Mouse (Mus musculus) myocyte (in vitro differentiated cells): ENCODE measurements at regions not wholly inside any gene's neighbourhood (a gene's known extent, or its start where the extent isn't known, plus 50 kb on each side); places are given as distances from the start of the nearest gene placed in this dataset.

Source experiments
- CEBPB ChIP-seq: IDR thresholded peaks from 2 replicates; pipeline ENCODE4 v1.6.1; 2011; ENCODE audit warnings: mild to moderate bottlenecking, moderate library complexity; ENCODE audit not compliant: poor library complexity, insufficient read depth, severe bottlenecking
- E2F4 ChIP-seq: IDR thresholded peaks from one replicate; pipeline ENCODE4 v1.6.1; 2011; ENCODE audit warnings: mild to moderate bottlenecking, control low read depth, moderate library complexity; ENCODE audit not compliant: insufficient read depth
- MAX ChIP-seq: IDR thresholded peaks from one replicate; pipeline ENCODE4 v1.6.1; 2011; ENCODE audit warnings: low read depth, mild to moderate bottlenecking, control low read depth
- MYOD1 ChIP-seq, 3 experiments: IDR thresholded peaks; one replicate each; pipeline ENCODE4 v1.6.1; 2011; ENCODE audit warnings: control low read depth in 2 of 3, low read depth in 2 of 3, mild to moderate bottlenecking in 2 of 3, moderate library complexity in 1 of 3; ENCODE audit not compliant: insufficient read length in 2 of 3, control insufficient read depth in 1 of 3
- MYOG ChIP-seq, 3 experiments: IDR thresholded peaks; one replicate each; pipeline ENCODE4 v1.6.1; 2011; ENCODE audit warnings: control low read depth in 2 of 3, low read depth in 2 of 3, mild to moderate bottlenecking in 2 of 3; ENCODE audit not compliant: insufficient read length in 2 of 3, control insufficient read depth in 1 of 3, insufficient read depth in 1 of 3
- POLR2A ChIP-seq: IDR thresholded peaks from one replicate; pipeline ENCODE4 v1.6.1; 2011; ENCODE audit warnings: low read depth, mild to moderate bottlenecking, control low read depth, moderate library complexity; ENCODE audit not compliant: insufficient read length
- POLR2AphosphoS2 ChIP-seq: IDR thresholded peaks from one replicate; pipeline ENCODE4 v1.6.1; 2011; ENCODE audit warnings: low read depth, control low read depth; ENCODE audit not compliant: insufficient read length
- REST ChIP-seq: IDR thresholded peaks from one replicate; pipeline ENCODE4 v1.6.1; 2011; ENCODE audit warnings: mild to moderate bottlenecking, control low read depth, moderate library complexity; ENCODE audit not compliant: insufficient read depth, insufficient read length
- SRF ChIP-seq: IDR thresholded peaks from one replicate; pipeline ENCODE4 v1.6.1; 2011; ENCODE audit warnings: low read depth; ENCODE audit not compliant: control insufficient read depth, insufficient read length
- TCF12 ChIP-seq: IDR thresholded peaks from one replicate; pipeline ENCODE4 v1.6.1; 2011; ENCODE audit warnings: mild to moderate bottlenecking, control low read depth; ENCODE audit not compliant: poor library complexity, insufficient read depth, severe bottlenecking
- TCF3 ChIP-seq: IDR thresholded peaks from one replicate; pipeline ENCODE4 v1.6.1; 2011; ENCODE audit warnings: low read depth, control low read depth; ENCODE audit not compliant: insufficient read length
- USF1 ChIP-seq: IDR thresholded peaks from one replicate; pipeline ENCODE4 v1.6.1; 2011; ENCODE audit warnings: low read depth, mild to moderate bottlenecking, control low read depth, moderate library complexity

DNA sequence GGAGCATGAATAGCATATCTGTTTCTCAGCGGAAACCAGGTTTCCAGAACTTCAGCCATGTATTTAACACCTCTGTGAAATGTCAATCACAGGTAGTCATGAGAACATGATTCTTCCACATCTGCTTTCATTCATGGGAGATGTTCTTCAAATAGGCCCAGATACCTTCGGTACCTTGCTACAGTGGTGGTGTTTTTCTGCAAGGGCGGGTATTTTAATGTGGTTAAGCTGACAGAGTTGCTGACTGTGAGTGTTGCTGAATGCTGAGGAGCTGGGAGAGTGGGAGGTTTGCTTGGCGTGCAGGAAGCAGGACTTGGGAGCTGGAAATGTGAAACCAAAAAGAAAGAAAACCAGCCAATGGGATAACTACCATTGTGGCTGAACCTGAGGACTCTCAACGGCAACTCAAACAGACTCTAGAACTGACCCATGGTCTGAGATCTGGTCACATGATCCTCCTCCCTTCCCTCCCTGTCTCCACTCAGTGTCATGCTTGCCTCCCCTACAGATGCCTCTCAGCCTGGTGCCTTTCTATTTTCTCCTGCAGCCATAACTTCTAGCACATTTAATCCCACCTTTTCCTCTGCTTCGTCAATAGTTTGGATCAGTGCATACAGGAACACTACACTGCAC, 317.0 kb upstream of the Pard3b start:
- TF ChIP-seq POLR2A (no peak), TCF12 (no peak), USF1 (no peak), CEBPB (no peak), POLR2AphosphoS2 (no peak), MYOG (IDR thresholded peaks at IDR 0.05; ENCODE audit: control insufficient read depth in 1 of 3, insufficient read depth in 1 of 3, insufficient read length in 2 of 3, low read depth in 2 of 3) (no peak), E2F4 (no peak), MAX (no peak), MYOD1 (IDR thresholded peaks at IDR 0.05; ENCODE audit: control insufficient read depth in 1 of 3, insufficient read length in 2 of 3, low read depth in 2 of 3) (no peak), SRF (no peak), TCF3 (no peak), REST (no peak)
